Mouse (Mus musculus) cerebellum, adult (tissue): ENCODE data around the gene E2f4.

Experiments
- ATAC-seq: cut with Nextera tagmentation; 2 replicates; pipeline ENCODE4 v1.9.2; 2017; ENCODE audit warnings: mild to moderate bottlenecking, moderate library complexity, mixed read lengths; ENCODE audit not compliant: insufficient number of reproducible peaks, low FRiP score, low TSS enrichment

Gene E2f4

DNA sequence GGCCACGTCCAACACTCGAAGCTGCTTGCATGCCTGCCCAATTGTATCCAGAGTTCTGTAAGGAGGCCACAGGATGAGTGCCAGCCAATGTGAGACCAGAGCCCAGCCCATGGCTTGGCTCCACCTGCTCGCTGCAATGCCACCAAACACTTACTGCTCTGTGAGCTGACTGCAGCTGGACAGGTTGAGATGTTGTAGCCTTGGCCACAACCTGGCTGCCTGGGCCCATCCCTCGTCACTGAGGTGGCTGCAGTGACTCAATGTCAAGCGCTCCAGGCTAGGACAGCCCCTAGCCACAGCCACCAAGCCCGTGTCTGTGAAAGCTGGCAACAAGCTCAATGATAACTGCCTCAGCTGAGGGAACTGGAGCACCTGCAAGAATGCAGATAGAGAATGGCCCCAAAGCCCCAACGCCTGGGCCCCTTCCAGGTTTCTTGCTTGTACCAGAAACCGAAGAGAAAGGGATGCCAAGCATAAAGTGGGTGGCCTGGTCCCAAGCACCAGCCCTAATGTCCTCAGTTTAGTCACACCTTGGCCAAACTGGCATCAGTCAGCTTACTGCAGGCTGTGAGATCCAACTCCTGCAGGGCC, 15.5 kb downstream of the E2f4 start:
- ATAC-seq, result no peak

DNA sequence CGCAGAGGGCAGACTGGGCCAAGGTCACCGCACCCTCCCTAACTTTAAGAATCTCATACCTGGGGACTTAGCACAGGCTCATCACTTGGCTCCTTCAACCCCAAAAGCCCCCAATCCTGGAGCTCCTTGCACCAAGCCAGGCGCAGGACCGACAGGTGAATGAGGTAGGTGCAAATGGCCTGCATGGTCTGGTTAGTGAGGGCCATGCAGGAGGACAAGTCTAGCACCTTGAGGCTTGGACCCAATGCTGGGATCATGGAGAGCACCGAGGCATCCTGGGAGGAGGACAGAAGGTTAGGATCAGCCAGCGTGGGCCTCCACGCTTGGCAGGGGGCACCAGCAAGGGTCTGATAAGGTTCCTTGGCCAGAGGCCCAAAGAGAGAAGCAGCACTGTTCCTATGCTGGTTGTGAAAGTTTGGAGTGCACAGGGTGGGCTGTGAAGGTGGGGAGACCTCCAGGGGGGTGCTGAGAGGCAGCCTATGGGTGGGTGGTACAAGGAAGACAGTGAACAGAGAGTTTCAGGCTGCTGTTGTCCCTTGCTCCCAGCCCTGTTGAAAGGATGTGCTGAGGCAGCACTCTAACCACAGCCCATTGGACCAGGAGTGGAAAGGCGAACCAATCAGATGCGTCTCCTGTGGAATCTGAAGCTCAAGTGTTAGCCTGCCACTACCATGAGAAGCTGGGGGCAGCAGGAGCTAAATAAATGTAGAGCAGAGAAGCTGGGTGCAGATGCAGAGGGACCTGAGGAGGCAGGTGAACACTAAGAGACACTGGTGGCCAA, 16.3 kb downstream of the E2f4 start:
- no peak for ATAC-seq

DNA sequence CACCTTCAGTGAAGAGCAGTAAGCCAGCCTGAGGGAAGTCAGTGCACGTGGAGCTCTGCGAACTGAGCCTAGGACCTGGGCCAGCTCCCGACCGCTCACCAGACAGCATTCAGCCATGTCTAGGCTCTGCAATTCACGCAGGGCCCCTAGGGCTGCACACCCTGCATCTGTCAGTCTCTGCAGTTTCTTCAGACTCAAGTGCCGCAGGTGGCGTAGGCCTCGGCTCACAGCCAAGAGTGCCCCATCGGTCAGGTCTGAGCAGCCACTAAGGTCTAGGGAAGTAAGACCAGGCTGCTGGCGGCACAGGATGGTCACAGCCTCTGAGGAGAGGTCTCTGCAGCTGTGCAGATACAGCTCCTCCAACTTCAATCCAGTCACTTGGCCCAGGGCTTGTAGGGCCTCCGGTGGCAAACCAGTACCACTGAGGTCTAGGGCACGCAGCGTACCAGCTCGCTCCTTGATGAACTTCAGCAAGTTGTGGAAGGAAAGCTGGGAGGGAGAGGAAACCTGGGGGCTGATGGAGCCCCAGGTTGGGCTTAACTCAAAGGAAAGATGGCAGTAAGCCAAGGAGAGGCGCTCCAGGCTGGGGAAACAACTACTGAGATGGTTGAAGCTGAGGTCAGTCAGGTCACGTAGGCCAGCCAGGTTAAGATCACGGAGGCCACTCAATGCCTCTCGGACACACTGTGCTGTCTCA, 17.8 kb downstream of the E2f4 start:
- ATAC-seq, result no peak

DNA sequence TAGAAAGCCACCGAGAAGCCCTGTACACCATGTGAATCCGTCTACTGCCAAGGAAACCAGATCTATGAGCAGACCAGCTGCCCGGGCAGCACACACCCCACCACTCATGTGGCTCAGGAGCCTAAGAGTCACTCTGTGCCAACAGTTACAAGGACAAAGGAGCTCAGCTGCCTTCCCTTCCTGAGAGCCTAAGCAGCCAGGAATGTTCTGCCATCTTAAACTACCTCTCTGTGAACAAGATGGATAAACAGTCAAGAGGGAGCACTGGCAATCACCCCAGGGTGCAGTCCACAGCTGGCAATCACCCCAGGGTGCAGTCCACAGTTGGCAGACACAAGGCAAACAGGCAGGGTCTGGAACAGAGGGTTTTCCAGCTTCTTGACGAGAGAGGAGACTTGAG, 20.5 kb downstream of the E2f4 start:
- no peak for ATAC-seq

DNA sequence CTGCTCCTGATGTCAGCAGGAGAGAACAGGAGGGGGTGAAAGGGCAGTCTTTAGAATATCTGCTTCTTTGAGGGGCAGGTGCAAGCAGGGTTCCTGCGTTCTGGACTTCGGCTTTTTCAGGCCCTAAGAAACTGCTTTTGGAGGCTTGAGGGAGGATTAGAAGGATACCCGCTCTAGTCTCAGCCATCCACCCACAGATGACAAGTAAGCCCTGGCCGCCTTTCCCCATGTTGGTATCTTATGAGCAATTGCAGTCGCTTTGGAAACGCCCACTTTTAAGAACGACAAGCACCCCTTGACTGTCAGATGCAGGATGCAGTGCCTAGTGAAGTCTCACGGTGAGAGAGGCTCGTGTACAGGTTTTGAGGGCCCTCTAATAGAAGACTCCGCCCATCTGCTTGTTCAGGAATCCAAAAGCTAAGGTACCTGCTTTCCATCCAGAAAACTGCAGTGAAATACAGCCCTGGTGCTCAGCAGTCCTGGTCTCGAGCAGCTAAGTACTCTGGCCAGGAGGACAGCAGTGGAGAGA, 21.3 kb downstream of the E2f4 start:
- no peak for ATAC-seq

DNA sequence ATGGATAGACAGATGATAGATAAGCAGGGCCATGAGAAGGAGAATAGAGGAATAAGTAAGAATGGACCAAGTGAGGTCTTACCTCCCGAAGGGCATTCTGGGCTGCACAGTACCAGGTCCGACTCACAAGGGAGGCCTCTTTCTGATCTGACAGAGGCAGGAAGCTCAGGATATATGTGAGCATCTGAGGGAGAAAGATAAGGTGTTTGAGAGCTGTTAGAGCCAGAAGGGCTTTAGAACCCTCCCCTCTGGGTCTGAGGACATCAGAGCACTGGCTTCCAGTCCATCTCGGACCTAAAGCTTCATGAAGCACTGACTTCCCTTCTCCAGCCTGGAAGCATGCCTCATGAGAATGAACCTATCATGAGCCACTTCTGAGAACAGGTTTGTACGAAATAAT, 25.7 kb downstream of the E2f4 start:
- no peak for ATAC-seq

DNA sequence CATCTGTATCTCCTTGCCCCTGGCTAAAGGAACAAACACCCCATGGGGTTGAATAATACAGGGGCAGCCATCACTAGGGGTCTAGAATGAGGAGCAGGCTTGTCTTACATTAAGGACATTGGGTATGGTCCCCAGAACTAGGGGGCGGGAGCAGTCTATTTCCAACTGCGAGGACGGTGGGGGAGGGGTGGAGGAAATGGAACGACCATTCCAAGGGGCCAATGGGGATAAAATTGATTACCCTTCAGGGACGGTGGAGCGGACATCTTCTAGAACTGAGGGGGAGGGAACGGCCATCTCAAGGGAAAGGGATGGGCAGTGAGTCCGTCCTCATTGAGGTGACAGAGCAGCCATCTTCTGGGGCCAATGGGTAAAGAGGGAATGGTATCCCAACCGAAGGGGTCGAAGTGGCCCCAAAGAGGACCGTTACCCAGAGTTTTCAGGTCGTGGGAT, 28.2 kb downstream of the E2f4 start:
- ATAC-seq, result peak; percentile 64

DNA sequence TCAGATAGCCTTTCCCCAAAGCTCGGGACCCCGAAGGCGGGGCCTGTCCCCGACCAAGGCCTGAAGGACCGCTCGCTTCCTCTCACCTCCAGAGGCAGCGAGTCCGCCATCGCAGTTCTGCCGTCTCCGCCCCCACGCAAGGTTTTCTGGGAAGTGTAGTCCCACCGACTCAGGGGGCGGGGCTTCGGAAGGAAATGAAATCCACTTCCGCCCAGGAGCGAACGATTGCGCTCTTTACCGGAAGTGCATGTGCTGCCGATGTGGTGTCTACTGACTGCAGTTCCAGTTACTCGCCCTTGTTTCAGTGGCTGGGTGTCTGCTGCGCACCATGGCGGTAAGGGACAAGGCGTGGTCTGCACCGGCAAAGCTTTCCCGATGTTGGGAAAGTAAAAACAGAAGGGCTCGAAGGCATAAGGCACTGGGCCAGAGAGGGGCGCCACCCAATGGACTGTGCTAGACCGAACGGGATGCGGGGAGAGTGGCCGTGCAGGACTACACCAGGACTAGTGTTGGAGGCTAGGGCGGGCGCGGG, 28.7 kb downstream of the E2f4 start, which contains the start of the genes Lrrc29 and Tmem208:
Gene Lrrc29, minus strand, starts transcription at position 138 of the 532 bp plus-strand sequence.
Gene Tmem208, plus strand, starts transcription at position 214 of the 532 bp plus-strand sequence.
- ATAC-seq, result peak; percentile 87

GRCm38 (mm10) chr8:105326968-105327367, 29.5 kb downstream of the E2f4 start:
- no peak for ATAC-seq

DNA sequence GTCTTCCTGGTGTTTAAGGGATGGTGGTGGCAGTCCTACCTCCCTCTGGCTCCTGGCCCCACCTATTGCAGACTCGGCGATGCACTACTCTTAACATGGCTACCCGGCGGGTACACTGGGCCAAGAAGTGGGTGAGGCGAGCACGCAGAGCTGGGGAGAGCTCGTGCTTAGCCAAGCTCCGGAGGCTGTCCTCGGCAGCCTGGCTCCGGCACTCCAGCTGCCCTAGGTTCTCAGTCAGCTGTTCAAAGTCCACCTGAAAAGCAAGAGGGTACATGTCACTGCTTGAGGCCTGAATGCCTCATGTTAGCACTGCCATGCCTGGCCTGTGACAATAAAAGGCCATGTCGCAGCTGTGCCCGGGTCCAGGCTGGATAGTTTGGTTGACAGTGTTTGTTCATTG, 32.9 kb downstream of the E2f4 start:
- ATAC-seq, result no peak

- ATAC-seq, result no peak
Observed at GRCm38 (mm10) chr8:105331469-105331868, 34.0 kb downstream of the E2f4 start.

DNA sequence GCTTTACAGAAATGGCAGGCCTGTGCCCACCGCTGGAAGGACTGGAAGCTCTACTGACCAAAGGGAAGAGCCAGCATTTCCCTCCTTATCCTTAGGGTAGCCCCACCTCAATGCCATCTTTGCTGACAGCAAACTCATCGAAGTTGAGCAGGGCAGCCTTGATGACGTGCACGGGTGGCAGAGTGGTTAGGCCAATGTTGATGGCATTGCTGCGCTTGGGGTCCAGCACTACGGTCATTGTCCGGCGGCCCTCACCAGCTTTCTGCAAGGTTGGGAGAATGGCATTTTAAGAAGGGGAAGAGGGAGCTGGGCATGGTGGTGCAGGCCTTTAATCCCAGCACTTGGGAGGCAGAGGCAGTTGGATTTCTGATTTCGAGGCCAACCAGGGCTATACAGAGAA, 34.5 kb downstream of the E2f4 start:
- no peak for ATAC-seq

DNA sequence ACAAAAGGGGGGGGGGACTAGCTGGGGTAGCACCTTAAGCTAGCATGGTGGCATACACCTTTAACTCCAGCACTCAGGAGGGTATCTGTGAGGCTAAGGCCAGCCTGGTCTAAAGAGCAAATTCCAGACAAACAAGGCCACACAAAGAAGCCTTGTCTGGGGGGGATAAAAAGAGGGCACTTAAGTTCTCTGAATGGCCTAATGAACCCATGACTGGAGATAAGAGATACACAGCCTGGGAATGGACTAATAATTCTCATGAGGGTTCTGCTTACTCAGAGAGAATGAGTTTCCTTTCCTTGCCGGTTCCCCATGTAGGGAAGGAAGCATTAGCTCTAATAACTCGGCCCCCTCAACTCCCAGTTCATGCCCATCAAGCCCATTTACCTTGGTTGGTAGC, 35.1 kb downstream of the E2f4 start:
- ATAC-seq, result no peak

GRCm38 (mm10) chr8:105336373-105337130, 39.1 kb downstream of the E2f4 start:
- ATAC-seq, result no peak

DNA sequence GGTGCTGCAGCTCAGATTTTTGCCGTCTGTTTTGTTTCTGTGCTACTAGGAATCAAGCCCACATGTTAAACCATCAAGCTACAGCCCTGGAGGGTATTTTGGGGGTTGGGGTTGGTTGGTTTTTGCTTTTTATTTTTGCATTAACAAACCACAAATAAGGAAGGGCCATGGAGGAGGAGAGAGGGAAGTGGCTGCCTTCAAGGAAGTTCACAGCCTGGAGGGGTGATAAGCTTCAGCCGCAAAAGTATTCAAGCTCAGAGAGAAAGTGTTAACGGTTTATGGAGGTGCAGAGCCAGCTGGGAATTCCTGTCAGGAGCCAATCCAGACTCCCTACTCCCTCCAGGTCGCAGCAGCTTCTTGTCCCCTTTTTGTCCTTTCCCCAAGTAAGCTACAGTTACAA, 41.5 kb downstream of the E2f4 start:
- no peak for ATAC-seq

DNA sequence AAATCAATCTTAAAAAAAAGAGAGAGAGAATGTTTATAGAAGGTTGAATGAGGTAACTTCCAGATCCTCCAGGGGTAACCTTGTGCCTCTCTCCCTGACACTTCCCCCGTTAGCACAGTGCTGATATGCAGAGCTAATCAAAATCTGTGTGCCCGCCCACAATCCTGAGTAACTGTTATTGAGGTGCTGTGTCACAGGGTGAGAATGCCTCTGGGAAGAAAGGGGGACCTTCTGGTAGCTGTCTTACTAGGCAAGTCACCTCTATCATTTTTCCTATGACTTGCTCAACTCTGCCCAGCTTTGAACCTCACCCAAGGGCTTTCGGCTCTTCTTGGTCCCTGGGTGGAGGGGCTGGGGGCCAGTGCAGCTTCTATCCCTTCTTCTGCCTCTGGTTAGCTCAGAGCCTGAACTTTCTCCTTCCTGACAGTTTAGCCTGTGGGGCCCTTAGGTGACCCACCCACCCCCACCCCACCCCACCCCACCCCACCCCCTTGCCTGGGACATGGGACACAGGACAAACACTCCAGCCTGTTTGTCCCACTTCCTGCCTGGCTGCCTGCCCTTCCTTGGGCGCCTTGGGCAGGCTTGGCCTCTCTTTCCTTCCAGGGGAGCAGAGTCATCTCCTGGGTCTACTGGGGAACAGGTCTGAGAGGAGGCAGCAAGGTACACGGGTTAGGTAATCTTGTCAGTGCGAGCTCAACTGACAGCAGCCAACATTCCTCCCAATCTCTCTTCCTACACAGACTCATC, 42.6 kb downstream of the E2f4 start:
- ATAC-seq, result no peak

- no peak for ATAC-seq
Observed at GRCm38 (mm10) chr8:105341399-105341798, 43.9 kb downstream of the E2f4 start.

DNA sequence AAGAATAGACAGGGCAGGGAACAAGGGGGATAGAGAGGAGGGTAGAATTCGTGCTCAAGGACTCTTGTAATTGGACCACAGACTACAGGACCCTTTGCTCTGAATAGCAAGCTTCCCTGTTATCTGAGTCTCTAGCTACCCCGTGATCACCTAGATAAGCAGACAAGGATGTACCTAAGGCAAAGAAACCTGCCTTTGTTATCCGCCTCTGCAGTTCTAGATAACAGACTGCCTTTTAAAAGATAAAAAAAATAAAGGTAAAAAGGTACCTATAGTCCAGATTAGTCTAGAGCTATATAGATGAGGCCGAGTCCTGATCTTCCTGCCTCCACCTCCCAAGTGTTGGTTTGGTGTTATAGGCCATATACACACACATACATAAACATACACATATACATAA, 45.3 kb downstream of the E2f4 start:
- no peak for ATAC-seq

DNA sequence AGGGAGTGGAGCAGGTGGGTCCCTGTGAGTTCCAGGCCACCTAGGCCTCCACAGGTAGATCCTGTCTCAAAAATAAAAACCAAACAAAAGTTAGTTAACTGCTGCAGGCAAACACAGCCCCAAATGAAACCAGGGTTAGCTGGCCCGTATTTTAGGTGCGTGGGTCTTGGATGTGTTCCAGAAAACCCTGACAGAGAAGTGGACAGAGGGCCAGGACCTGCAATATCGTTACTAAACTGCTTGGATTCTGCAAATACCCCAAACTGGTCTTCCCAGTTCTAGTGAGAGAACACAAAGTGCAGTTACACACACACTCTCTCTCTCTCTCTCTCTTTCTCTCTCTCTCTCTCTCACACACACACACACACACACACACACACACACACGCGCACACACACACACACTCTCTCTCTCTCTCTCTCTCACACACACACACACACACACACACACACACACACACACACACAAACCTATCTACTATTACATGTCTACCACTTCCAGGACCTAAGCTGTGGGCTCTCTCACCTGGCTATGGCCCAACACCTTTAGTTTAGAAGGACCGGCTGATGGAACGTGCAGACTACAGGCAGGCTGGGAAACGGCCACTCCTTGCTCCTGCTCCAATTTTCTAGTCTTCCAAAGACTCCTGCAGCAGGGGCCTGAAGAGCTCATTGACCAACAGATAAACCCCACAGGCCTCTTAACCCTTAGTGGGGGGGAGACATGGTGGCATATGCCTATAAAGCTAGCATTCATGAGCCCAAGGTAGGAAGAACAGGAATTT, 46.5 kb downstream of the E2f4 start:
- ATAC-seq, result no peak
